Mouse (Mus musculus) lung, embryonic 16.5 days (tissue): ENCODE measurements around the gene Syce1. TPM values are rescaled to one million over a fixed set of nuclear protein-coding genes. Genes with fewer than 3 reads are reported as not detected.
A peak's percentile ranks its signal among the peaks of the same experiment; 100 is the strongest.

Experiments
- ATAC-seq: fragments of 200-750 bp; cut with Nextera tagmentation; 2 replicates; pipeline ENCODE4 v1.8.0; 2017; ENCODE audit warnings: low read depth, mild to moderate bottlenecking, moderate library complexity
- H3K27ac ChIP-seq: fragments of 300-500 bp; sonication (generic); 2 replicates; pipeline ENCODE4 v1.5.1; 2014; ENCODE audit warnings: mild to moderate bottlenecking, control low read depth, low read length
- H3K27me3 ChIP-seq: fragments of 300-500 bp; sonication (generic); 2 replicates; pipeline ENCODE4 v1.6.1; 2014; ENCODE audit warnings: low read depth, low read length, mixed read lengths; ENCODE audit not compliant: control insufficient read depth, insufficient read depth
- H3K36me3 ChIP-seq: fragments of 300-500 bp; sonication (generic); 2 replicates; pipeline ENCODE4 v1.6.1; 2014; ENCODE audit warnings: low read length; ENCODE audit not compliant: control insufficient read depth, insufficient read depth
- H3K4me1 ChIP-seq: fragments of 300-500 bp; sonication (generic); replicated peaks from 2 replicates; pipeline ENCODE4 v1.6.1; 2014; ENCODE audit warnings: low read length, mixed read lengths; ENCODE audit not compliant: control insufficient read depth, insufficient read depth
- H3K4me2 ChIP-seq: fragments of 300-500 bp; sonication (generic); 2 replicates; pipeline ENCODE4 v1.6.1; 2014; ENCODE audit warnings: low read depth, low read length, control low read depth
- H3K4me3 ChIP-seq: fragments of 300-500 bp; sonication (generic); 2 replicates; pipeline ENCODE4 v1.5.1; 2014; ENCODE audit warnings: mild to moderate bottlenecking, low read length, control low read depth
- H3K9ac ChIP-seq: fragments of 300-500 bp; sonication (generic); 2 replicates; pipeline ENCODE4 v1.6.1; 2014; ENCODE audit warnings: low read length, control low read depth
- H3K9me3 ChIP-seq: fragments of 300-500 bp; sonication (generic); 2 replicates; pipeline ENCODE4 v1.6.1; 2016; ENCODE audit warnings: low read length; ENCODE audit not compliant: control insufficient read depth
- WGBS: fragments of 180-500 bp; shearing (Covaris S2); extraction: QIAGEN DNeasy Blood & Tissue Kit; methylation state at CpG from one replicate; pipeline ENCODE4 v1.1.7; 2014; 5-methylcytosine and 5-hydroxymethylcytosine counted together
- polyA plus RNA-seq: library from polyadenylated mRNA; unstranded; fragments of >200 nt; fragmentation: Nextera tagmentation; extraction: Ambion mirVana; gene quantifications from 2 replicates; pipeline ENCODE4 v1.2.1, GENCODE M21; 2015

Gene Syce1
- polyA plus RNA-seq, 1 experiment from 2014 or later, result 0.40 TPM

- 0 out of 2 replicates have a peak, but pooled peaks have one; percentile 28 for ATAC-seq
Observed at GRCm38 (mm10) chr7:140821653-140822329, 34.1 kb upstream of the Syce1 start, which contains the start of gene Zfp941. Zfp941 (minus strand) TSS chr7:140822178.

DNA sequence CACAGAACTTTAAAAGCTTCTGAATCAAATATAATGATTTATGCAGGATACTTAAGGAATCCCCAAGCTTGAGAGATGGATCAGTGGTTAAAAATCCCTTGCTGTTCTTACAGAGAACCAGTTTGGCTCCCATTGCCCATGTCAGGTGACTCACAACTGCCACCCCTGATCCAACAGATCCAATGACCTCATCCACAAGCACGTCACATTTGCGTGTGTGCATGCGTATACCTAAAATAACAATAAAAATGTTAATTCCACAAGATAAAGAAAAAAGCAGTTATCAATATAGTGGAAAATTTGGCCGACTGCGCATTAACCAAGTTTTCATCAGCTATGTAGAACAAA lies 33.6 kb upstream of the Syce1 start:
- 44% methylated on average over 5 of the region's 5 CpGs for WGBS
- H3K9me3 ChIP-seq, result no peaks in the 10 kb centered on the region
- H3K27me3 ChIP-seq, result no peaks in the 10 kb centered on the region
- no peak overlapping the region for H3K27ac ChIP-seq
- no peak for ATAC-seq
- H3K4me3 ChIP-seq, result peak overlapping the region; percentile 45
- H3K36me3 ChIP-seq, result no peaks in the 10 kb centered on the region
- no peaks in the 10 kb centered on the region; the same call in 1 of the 2 replicates for H3K4me1 ChIP-seq
- H3K9ac ChIP-seq, result no peak overlapping the region
- H3K4me2 ChIP-seq, result peak overlapping the region; percentile 67

More at GRCm38 (mm10) chr7:140821653-140822329, 34.1 kb upstream of the Syce1 start, which contains the start of gene Zfp941:
- no peaks in the 10 kb centered on the region for H3K27me3 ChIP-seq
- WGBS, result 2% methylated on average over 21 of the region's 21 CpGs
- peak within 1 kb of the TSS; percentile 67 for H3K4me2 ChIP-seq
- no peaks in the 10 kb centered on the region for H3K36me3 ChIP-seq
- H3K9me3 ChIP-seq, result no peaks in the 10 kb centered on the region
- no peak within 1 kb of the TSS for H3K27ac ChIP-seq
- no peaks in the 10 kb centered on the region; the same call in 1 of the 2 replicates for H3K4me1 ChIP-seq
- peak within 1 kb of the TSS; percentile 45 for H3K4me3 ChIP-seq
- H3K9ac ChIP-seq, result peak within 1 kb of the TSS; percentile 61

DNA sequence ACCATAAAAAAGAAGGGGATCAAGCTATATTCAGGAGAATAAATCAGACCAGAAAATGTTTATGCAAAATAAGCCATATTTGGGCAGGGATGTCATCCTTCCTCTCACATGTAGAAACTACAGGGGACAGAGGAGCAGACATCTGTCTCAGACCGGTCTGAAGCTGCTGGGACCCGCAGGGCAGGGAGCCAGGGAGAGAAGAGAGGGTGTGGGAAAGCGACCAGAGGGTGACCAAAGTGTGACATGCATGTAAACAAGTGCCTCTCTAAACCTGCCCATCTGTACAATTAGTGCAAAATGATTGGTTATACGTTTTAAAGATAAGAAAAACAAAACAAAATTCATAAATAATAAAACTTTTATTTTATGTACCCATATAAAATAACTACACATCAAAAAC lies 32.5 kb upstream of the Syce1 start:
- Histone ChIP-seq H3K9me3 (no peaks in the 10 kb centered on the region), H3K36me3 (no peaks in the 10 kb centered on the region), H3K27ac (no peak overlapping the region), H3K9ac (no peak overlapping the region), H3K4me1 (no peaks in the 10 kb centered on the region; the same call in 1 of the 2 replicates), H3K4me2 (no peak overlapping the region), H3K27me3 (no peaks in the 10 kb centered on the region), H3K4me3 (no peak overlapping the region)
- WGBS, result 34% methylated on average over 4 of the region's 4 CpGs
- no peak for ATAC-seq

DNA sequence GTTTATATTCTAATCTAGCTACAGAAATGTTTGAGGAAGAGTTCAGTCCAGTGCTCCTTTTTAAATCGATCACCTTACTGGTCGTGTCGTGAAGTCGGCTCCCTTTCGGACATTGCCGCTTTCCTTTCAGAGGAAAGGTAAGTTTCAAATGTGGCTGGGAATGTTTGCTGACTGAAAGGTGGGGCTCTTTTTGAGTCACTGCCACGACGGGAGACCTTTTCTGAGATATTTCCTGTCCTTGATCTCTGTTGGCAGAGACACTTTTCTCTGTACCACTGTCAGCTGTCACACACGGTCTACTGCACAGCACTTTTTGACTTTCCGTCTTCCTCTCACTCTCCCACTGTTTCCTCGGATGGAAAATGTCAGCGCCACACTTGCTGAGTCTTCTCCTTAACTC lies 25.2 kb upstream of the Syce1 start:
- no peak overlapping the region for H3K4me2 ChIP-seq
- no peak for ATAC-seq
- no peak overlapping the region for H3K4me3 ChIP-seq
- WGBS, result 80% methylated on average over 12 of the region's 12 CpGs
- H3K9me3 ChIP-seq, result no peaks in the 10 kb centered on the region
- no peaks in the 10 kb centered on the region for H3K36me3 ChIP-seq
- no peak overlapping the region for H3K9ac ChIP-seq
- no peaks in the 10 kb centered on the region for H3K27me3 ChIP-seq
- H3K4me1 ChIP-seq, result no peaks in the 10 kb centered on the region
- H3K27ac ChIP-seq, result no peak overlapping the region

DNA sequence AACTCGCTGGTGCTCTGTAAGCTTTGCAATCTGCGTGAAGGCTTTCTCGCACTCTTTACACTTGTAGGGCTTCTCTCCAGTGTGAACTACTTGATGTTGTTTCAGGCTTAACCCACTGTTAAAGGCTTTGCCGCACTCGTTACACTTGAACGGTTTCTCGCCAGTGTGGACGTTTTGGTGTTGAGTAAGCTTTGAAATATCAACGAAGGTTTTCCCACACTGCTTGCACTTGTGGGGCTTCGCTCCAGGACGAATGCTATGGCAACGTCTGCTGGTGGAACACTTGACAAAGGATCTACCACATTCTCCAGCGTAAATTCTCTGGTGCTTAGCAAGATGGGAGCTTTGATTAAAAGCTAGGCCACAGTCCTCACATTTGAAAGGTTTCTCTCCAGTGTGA lies 24.1 kb upstream of the Syce1 start:
- ATAC-seq, result no peak
- Histone ChIP-seq H3K4me2 (no peak overlapping the region), H3K9me3 (no peaks in the 10 kb centered on the region), H3K4me1 (no peaks in the 10 kb centered on the region), H3K9ac (no peak overlapping the region), H3K27ac (no peak overlapping the region), H3K27me3 (no peaks in the 10 kb centered on the region), H3K36me3 (no peaks in the 10 kb centered on the region), H3K4me3 (no peak overlapping the region)
- WGBS, result 73% methylated on average over 13 of the region's 13 CpGs

- no peak overlapping the region for H3K4me3 ChIP-seq
- H3K4me2 ChIP-seq, result no peak overlapping the region
- WGBS, result 82% methylated on average over 6 of the region's 6 CpGs
- ATAC-seq, result no peak
- H3K9me3 ChIP-seq, result no peaks in the 10 kb centered on the region
- H3K27ac ChIP-seq, result no peak overlapping the region
- no peaks in the 10 kb centered on the region for H3K4me1 ChIP-seq
- H3K27me3 ChIP-seq, result no peaks in the 10 kb centered on the region
- no peaks in the 10 kb centered on the region for H3K36me3 ChIP-seq
- no peak overlapping the region for H3K9ac ChIP-seq
Observed at GRCm38 (mm10) chr7:140810496-140810895, 22.8 kb upstream of the Syce1 start.

- Histone ChIP-seq H3K4me2 (no peak overlapping the region), H3K36me3 (no peaks in the 10 kb centered on the region), H3K27me3 (no peaks in the 10 kb centered on the region), H3K9ac (no peak overlapping the region), H3K27ac (no peak overlapping the region), H3K9me3 (no peaks in the 10 kb centered on the region), H3K4me1 (no peaks in the 10 kb centered on the region), H3K4me3 (no peak overlapping the region)
- ATAC-seq, result no peak
- WGBS, result 15% methylated on average over 1 of the region's 1 CpGs
Observed at GRCm38 (mm10) chr7:140805704-140806103, 18.1 kb upstream of the Syce1 start.

GRCm38 (mm10) chr7:140802629-140803028 lies 15.0 kb upstream of the Syce1 start:
- no peak overlapping the region for H3K27ac ChIP-seq
- WGBS, result 53% methylated on average over 6 of the region's 6 CpGs
- no peaks in the 10 kb centered on the region for H3K27me3 ChIP-seq
- no peak overlapping the region for H3K4me2 ChIP-seq
- no peaks in the 10 kb centered on the region for H3K4me1 ChIP-seq
- no peak overlapping the region for H3K9ac ChIP-seq
- H3K36me3 ChIP-seq, result no peaks in the 10 kb centered on the region
- H3K4me3 ChIP-seq, result no peak overlapping the region
- no peak for ATAC-seq
- H3K9me3 ChIP-seq, result no peaks in the 10 kb centered on the region

DNA sequence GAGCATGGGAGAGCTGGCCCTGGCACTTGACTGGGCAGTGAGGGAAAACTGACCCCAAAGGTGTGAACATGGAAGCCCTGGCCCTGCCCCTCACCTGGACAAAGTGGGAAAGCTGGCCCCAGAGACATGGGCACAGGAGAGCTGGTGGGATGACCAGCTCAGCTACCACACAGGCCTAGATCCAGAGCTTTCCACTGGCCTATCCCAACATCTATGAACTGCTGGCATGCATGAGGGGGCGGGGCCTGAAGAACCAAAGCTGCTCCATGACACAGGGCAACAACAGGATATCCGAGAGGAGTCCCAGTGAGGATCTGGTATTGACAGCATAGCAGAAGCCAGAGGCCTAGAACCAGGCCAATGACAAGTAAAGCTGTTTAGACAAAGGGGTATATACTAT lies 10.6 kb upstream of the Syce1 start:
- H3K4me1 ChIP-seq, result no peaks in the 10 kb centered on the region
- no peak overlapping the region for H3K4me3 ChIP-seq
- no peak for ATAC-seq
- H3K27me3 ChIP-seq, result no peaks in the 10 kb centered on the region
- no peaks in the 10 kb centered on the region for H3K36me3 ChIP-seq
- WGBS, result 56% methylated on average over 2 of the region's 2 CpGs
- H3K9me3 ChIP-seq, result no peaks in the 10 kb centered on the region
- H3K9ac ChIP-seq, result no peak overlapping the region
- no peak overlapping the region for H3K27ac ChIP-seq
- no peak overlapping the region for H3K4me2 ChIP-seq
